Mouse (Mus musculus): ENCODE data around the gene Prkcb. TPM values are rescaled to one million over a fixed set of nuclear protein-coding genes. Genes with fewer than 3 reads are reported as not detected.
A peak's percentile ranks its signal among the peaks of the same experiment; 100 is the strongest.

The Prkcb gene
- polyA plus RNA-seq, 1 experiment from 2014 or later: 3.7 TPM

DNA sequence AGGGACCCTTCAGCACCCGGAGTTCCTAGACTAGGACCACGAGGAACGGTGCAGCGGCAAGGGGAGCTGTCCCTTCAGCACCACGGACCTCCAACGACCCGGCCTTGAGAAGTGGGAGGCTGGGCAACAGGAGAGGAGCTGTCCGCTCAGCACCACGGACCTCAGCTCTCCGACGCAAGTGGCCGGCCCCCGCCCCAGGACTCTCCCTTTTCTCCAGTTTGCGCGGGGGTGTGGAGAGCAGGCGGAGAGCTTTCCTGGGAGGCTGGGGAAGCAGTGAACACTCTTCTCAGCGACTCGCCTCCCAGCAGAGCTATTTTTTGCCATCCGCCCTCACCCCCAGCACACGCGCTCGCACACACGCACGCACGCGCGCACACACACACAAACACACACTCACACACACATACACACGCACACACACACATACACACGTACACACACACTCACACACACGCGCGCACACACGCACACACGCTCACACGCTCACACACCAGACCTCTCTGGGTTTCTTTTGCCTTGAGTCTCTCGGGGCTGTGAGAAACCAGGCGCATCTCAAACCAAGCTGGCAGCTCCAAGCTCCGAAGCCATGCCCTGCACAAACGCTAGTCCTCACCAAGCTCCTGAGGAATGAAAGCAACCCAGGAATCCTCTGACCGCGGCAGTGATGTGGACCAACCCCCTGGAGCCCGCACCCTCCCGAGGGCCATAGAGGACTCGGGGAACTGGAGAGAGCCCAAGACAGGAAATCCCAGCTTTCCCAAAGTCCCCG lies 382.5 kb downstream of the Prkcb start:
- peak; percentile 82 for ATAC-seq (replicated peaks; ENCODE audit: low FRiP score)
- H3K9ac ChIP-seq (ENCODE audit: low read depth, low read length): no peak overlapping the region
- WGBS: 10% methylated on average over 45 of the region's 45 CpGs
- no peaks in the 10 kb centered on the region for H3K9me3 ChIP-seq (ENCODE audit: control insufficient read depth, low read length)
- no peaks in the 10 kb centered on the region for H3K27me3 ChIP-seq (replicated peaks; ENCODE audit: control insufficient read depth, insufficient read depth, low read length)
- H3K36me3 ChIP-seq (ENCODE audit: control insufficient read depth, insufficient read depth, low read length): no peaks in the 10 kb centered on the region
- H3K4me3 ChIP-seq (ENCODE audit: low read depth, low read length): no peak overlapping the region
- peak; percentile 84 for DNase-seq (ENCODE audit: low spot score)
- no peak overlapping the region for H3K27ac ChIP-seq (ENCODE audit: low read depth, low read length)
- peak overlapping the region; percentile 20; the same call in 1 of the 2 replicates for H3K4me2 ChIP-seq
- H3K4me1 ChIP-seq (replicated peaks; ENCODE audit: control insufficient read depth, insufficient read depth, low read length): no peaks in the 10 kb centered on the region

DNA sequence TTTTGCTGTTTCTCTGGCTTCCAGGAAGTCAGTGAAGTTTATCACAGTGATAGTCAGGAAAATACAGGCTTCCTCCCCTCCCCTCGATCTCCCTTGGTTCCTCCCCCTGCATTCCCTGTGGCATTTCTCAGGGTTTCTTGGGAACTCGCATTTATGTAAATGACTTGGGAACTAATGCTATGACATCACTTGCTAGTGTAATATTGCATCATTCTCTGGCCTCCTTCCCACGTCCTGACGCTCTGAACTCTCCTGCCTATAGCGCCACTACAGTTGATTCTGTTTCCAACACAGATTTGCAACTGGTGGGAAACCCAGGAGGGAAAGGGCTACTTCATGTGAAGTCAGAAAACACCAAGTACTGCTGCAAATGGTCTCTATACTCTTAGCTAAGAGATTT lies 384.4 kb downstream of the Prkcb start:
- Histone ChIP-seq H3K9me3 (ENCODE audit: control insufficient read depth, low read length) (no peaks in the 10 kb centered on the region), H3K4me2 (no peak overlapping the region), H3K27me3 (replicated peaks; ENCODE audit: control insufficient read depth, insufficient read depth, low read length) (no peaks in the 10 kb centered on the region), H3K4me3 (ENCODE audit: low read depth, low read length) (no peak overlapping the region), H3K4me1 (replicated peaks; ENCODE audit: control insufficient read depth, insufficient read depth, low read length) (no peaks in the 10 kb centered on the region), H3K9ac (ENCODE audit: low read depth, low read length) (no peak overlapping the region), H3K27ac (ENCODE audit: low read depth, low read length) (no peak overlapping the region), H3K36me3 (ENCODE audit: control insufficient read depth, insufficient read depth, low read length) (no peaks in the 10 kb centered on the region)
- WGBS: 34% methylated on average over 5 of the region's 5 CpGs
- DNase-seq (ENCODE audit: low spot score) (no peak), ATAC-seq (replicated peaks; ENCODE audit: low FRiP score) (no peak)

DNA sequence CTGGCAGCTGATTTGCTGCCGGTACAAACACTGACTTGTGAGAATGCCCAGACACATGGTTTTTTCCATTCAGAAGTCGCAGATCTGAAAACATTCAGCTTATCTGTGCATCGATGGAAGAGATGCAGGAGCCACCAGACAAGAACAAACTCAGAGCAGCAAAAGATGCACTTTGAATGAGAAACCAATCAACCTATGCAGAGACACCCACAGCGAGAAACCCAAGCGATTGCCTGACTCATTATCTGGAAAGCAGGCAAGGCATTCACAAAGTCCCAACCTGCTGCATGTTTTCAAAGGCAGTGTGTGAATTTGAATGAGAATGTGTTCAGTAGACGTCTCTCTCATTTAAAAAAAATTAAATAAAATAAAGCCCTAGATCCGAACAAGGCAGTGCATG lies 386.7 kb downstream of the Prkcb start:
- ATAC-seq (replicated peaks; ENCODE audit: low FRiP score): no peak
- 78% methylated on average over 7 of the region's 7 CpGs for whole genome bisulfite sequencing
- H3K9me3 ChIP-seq (ENCODE audit: control insufficient read depth, low read length): no peaks in the 10 kb centered on the region
- no peaks in the 10 kb centered on the region for H3K4me1 ChIP-seq (replicated peaks; ENCODE audit: control insufficient read depth, insufficient read depth, low read length)
- no peak overlapping the region for H3K27ac ChIP-seq (ENCODE audit: low read depth, low read length)
- H3K27me3 ChIP-seq (replicated peaks; ENCODE audit: control insufficient read depth, insufficient read depth, low read length): no peaks in the 10 kb centered on the region
- no peaks in the 10 kb centered on the region for H3K36me3 ChIP-seq (ENCODE audit: control insufficient read depth, insufficient read depth, low read length)
- H3K9ac ChIP-seq (ENCODE audit: low read depth, low read length): no peak overlapping the region
- no peak overlapping the region for H3K4me2 ChIP-seq
- DNase-seq (ENCODE audit: low spot score): no peak
- H3K4me3 ChIP-seq (ENCODE audit: low read depth, low read length): no peak overlapping the region

Other genes starting within 250 kb of the Prkcb start
- gene Ubfd1, start 221.6 kb upstream of the Prkcb start, polyA plus RNA-seq (2014; fragmentation: Nextera tagmentation; extraction: Ambion mirVana): 59.7 and 64.9 TPM in 2 replicates
- gene Ears2, start 221.5 kb upstream of the Prkcb start, polyA plus RNA-seq (2014; fragmentation: Nextera tagmentation; extraction: Ambion mirVana): 16.1 and 18.0 TPM in 2 replicates
- 811 and 834 TPM in 2 replicates for gene Ndufab1, start 186.9 kb upstream of the Prkcb start, polyA plus RNA-seq (2014; fragmentation: Nextera tagmentation; extraction: Ambion mirVana)
- gene Palb2, start 155.8 kb upstream of the Prkcb start, polyA plus RNA-seq (2014; fragmentation: Nextera tagmentation; extraction: Ambion mirVana): 27.8 and 28.9 TPM in 2 replicates
- gene Dctn5, start 155.7 kb upstream of the Prkcb start, polyA plus RNA-seq (2014; fragmentation: Nextera tagmentation; extraction: Ambion mirVana): 90.1 and 95.4 TPM in 2 replicates
- gene Plk1, start 129.3 kb upstream of the Prkcb start, polyA plus RNA-seq (2014; fragmentation: Nextera tagmentation; extraction: Ambion mirVana): 177 and 180 TPM in 2 replicates
- not detected in 2 replicates for gene Ern2, start 102.5 kb upstream of the Prkcb start, polyA plus RNA-seq (2014; fragmentation: Nextera tagmentation; extraction: Ambion mirVana)
- gene Chp2, start 69.3 kb upstream of the Prkcb start, polyA plus RNA-seq (2014; fragmentation: Nextera tagmentation; extraction: Ambion mirVana): 0.12 TPM in 1 of 2 replicates, not detected in the other